Mouse (Mus musculus): ENCODE results near the gene Arhgef12. TPM values are rescaled to one million over a fixed set of nuclear protein-coding genes. Genes with fewer than 3 reads are reported as not detected.

The Arhgef12 gene
- total RNA-seq (2012; rRNA removed): 22.2 and 23.2 TPM in 2 replicates

- peak within 1 kb of the TSS; percentile 90 to 97 for H3K4me3 ChIP-seq (ENCODE audit: insufficient read depth in 1 of 2, low read depth in 1 of 2, low read length in 2 of 2, poor library complexity in 1 of 2, severe bottlenecking in 1 of 2)
- TF ChIP-seq MAFK (IDR thresholded peaks at IDR 0.05; ENCODE audit: insufficient read depth, low read depth, low read length): no peak
- no peak for TF ChIP-seq ZNF384 (IDR thresholded peaks at IDR 0.05; ENCODE audit: low read depth, low read length)
- 0 out of 2 replicates have a peak, but pooled peaks have one; percentile 16 for TF ChIP-seq ZC3H11A (IDR thresholded peaks at IDR 0.05; ENCODE audit: borderline replicate concordance, low read depth, low read length)
- TF ChIP-seq CHD2 (IDR thresholded peaks at IDR 0.05; ENCODE audit: low read depth, low read length): no peak
- no peak for TF ChIP-seq HCFC1 (IDR thresholded peaks at IDR 0.05; ENCODE audit: borderline replicate concordance, insufficient read depth, low read length)
- peak within 1 kb of the TSS; percentile 83 for H3K9ac ChIP-seq (ENCODE audit: insufficient read depth, low read depth, low read length, poor library complexity, severe bottlenecking)
- no peak for DNase-seq (ENCODE audit: low read depth, low spot score)
- no peaks in the 10 kb centered on the region for H3K9me3 ChIP-seq (ENCODE audit: control insufficient read depth, insufficient read depth, low read depth, low read length)
- no peak within 1 kb of the TSS; the same call in 1 of the 2 replicates for H3K27ac ChIP-seq (ENCODE audit: insufficient read depth, low read depth, low read length, poor library complexity, severe bottlenecking)
- peaks cover 6% of the 10 kb centered on the region; the same call in 1 of the 2 replicates for H3K36me3 ChIP-seq (ENCODE audit: control insufficient read depth, insufficient read depth, low read length, poor library complexity, severe bottlenecking)
- in situ Hi-C loops (cut with MboI; ENCODE audit: low sequenced_read_pairs in 2 of 2, unreplicated experiment in 2 of 2): no loop called here
- peaks cover 2 to 5% of the 10 kb centered on the region in 2 experiments for H3K4me1 ChIP-seq (ENCODE audit: control insufficient read depth in 2 of 2, insufficient read depth in 2 of 2, low read length in 2 of 2, poor library complexity in 1 of 2)
Observed at GRCm38 (mm10) chr9:43107187-43107517, at the start of gene Arhgef12. Arhgef12 (minus strand) TSS chr9:43107239.

GRCm38 (mm10) chr9:43155960-43156359 is 48.9 kb upstream of the Arhgef12 start:
- Histone ChIP-seq H3K4me1 (ENCODE audit: control insufficient read depth in 2 of 2, insufficient read depth in 2 of 2, low read length in 2 of 2, poor library complexity in 1 of 2) (peaks cover 0 to 2% of the 10 kb centered on the region in 2 experiments; a peak in 1 of 4 replicates), H3K9ac (ENCODE audit: insufficient read depth, low read depth, low read length, poor library complexity, severe bottlenecking) (no peak overlapping the region), H3K27ac (ENCODE audit: insufficient read depth, low read depth, low read length, poor library complexity, severe bottlenecking) (no peak overlapping the region), H3K9me3 (ENCODE audit: control insufficient read depth, insufficient read depth, low read depth, low read length) (no peaks in the 10 kb centered on the region), H3K36me3 (ENCODE audit: control insufficient read depth, insufficient read depth, low read length, poor library complexity, severe bottlenecking) (no peaks in the 10 kb centered on the region), H3K4me3 (ENCODE audit: insufficient read depth in 1 of 2, low read depth in 1 of 2, low read length in 2 of 2, poor library complexity in 1 of 2, severe bottlenecking in 1 of 2) (no peak overlapping the region)
- DNase-seq (ENCODE audit: low read depth, low spot score): no peak
- in situ Hi-C loops (cut with MboI; ENCODE audit: low sequenced_read_pairs in 2 of 2, unreplicated experiment in 2 of 2): no loop called here
- TF ChIP-seq HCFC1 (IDR thresholded peaks at IDR 0.05; ENCODE audit: borderline replicate concordance, insufficient read depth, low read length): no peak
- no peak for TF ChIP-seq ZC3H11A (IDR thresholded peaks at IDR 0.05; ENCODE audit: borderline replicate concordance, low read depth, low read length)

- peaks cover 0 to 2% of the 10 kb centered on the region in 2 experiments; a peak in 1 of 4 replicates for H3K4me1 ChIP-seq (ENCODE audit: control insufficient read depth in 2 of 2, insufficient read depth in 2 of 2, low read length in 2 of 2, poor library complexity in 1 of 2)
- H3K9me3 ChIP-seq (ENCODE audit: control insufficient read depth, insufficient read depth, low read depth, low read length): no peaks in the 10 kb centered on the region
- no peaks in the 10 kb centered on the region for H3K36me3 ChIP-seq (ENCODE audit: control insufficient read depth, insufficient read depth, low read length, poor library complexity, severe bottlenecking)
- TF ChIP-seq HCFC1 (IDR thresholded peaks at IDR 0.05; ENCODE audit: borderline replicate concordance, insufficient read depth, low read length) (no peak), ZC3H11A (IDR thresholded peaks at IDR 0.05; ENCODE audit: borderline replicate concordance, low read depth, low read length) (no peak), CHD2 (IDR thresholded peaks at IDR 0.05; ENCODE audit: low read depth, low read length) (no peak), MAFK (IDR thresholded peaks at IDR 0.05; ENCODE audit: insufficient read depth, low read depth, low read length) (no peak), ZNF384 (IDR thresholded peaks at IDR 0.05; ENCODE audit: low read depth, low read length) (no peak)
- no peak overlapping the region for H3K4me3 ChIP-seq (ENCODE audit: insufficient read depth in 1 of 2, low read depth in 1 of 2, low read length in 2 of 2, poor library complexity in 1 of 2, severe bottlenecking in 1 of 2)
- H3K27ac ChIP-seq (ENCODE audit: insufficient read depth, low read depth, low read length, poor library complexity, severe bottlenecking): no peak overlapping the region
- no peak for DNase-seq (ENCODE audit: low read depth, low spot score)
- no peak overlapping the region for H3K9ac ChIP-seq (ENCODE audit: insufficient read depth, low read depth, low read length, poor library complexity, severe bottlenecking)
- in situ Hi-C loops (cut with MboI; ENCODE audit: low sequenced_read_pairs in 2 of 2, unreplicated experiment in 2 of 2): no loop called here
Observed at GRCm38 (mm10) chr9:43151779-43152178, 44.7 kb upstream of the Arhgef12 start.

- Histone ChIP-seq H3K4me1 (ENCODE audit: control insufficient read depth in 2 of 2, insufficient read depth in 2 of 2, low read length in 2 of 2, poor library complexity in 1 of 2) (peaks cover 0 to 2% of the 10 kb centered on the region in 2 experiments; a peak in 1 of 4 replicates), H3K36me3 (ENCODE audit: control insufficient read depth, insufficient read depth, low read length, poor library complexity, severe bottlenecking) (no peaks in the 10 kb centered on the region), H3K4me3 (ENCODE audit: insufficient read depth in 1 of 2, low read depth in 1 of 2, low read length in 2 of 2, poor library complexity in 1 of 2, severe bottlenecking in 1 of 2) (no peak overlapping the region), H3K9me3 (ENCODE audit: control insufficient read depth, insufficient read depth, low read depth, low read length) (no peaks in the 10 kb centered on the region), H3K27ac (ENCODE audit: insufficient read depth, low read depth, low read length, poor library complexity, severe bottlenecking) (no peak overlapping the region), H3K9ac (ENCODE audit: insufficient read depth, low read depth, low read length, poor library complexity, severe bottlenecking) (no peak overlapping the region)
- no peak for TF ChIP-seq HCFC1 (IDR thresholded peaks at IDR 0.05; ENCODE audit: borderline replicate concordance, insufficient read depth, low read length)
- no peak for TF ChIP-seq CHD2 (IDR thresholded peaks at IDR 0.05; ENCODE audit: low read depth, low read length)
- TF ChIP-seq ZC3H11A (IDR thresholded peaks at IDR 0.05; ENCODE audit: borderline replicate concordance, low read depth, low read length): no peak
- DNase-seq (ENCODE audit: low read depth, low spot score): no peak
- in situ Hi-C loops (cut with MboI; ENCODE audit: low sequenced_read_pairs in 2 of 2, unreplicated experiment in 2 of 2): no loop called here
Observed at GRCm38 (mm10) chr9:43150957-43151356, 43.9 kb upstream of the Arhgef12 start.

- Histone ChIP-seq H3K36me3 (ENCODE audit: control insufficient read depth, insufficient read depth, low read length, poor library complexity, severe bottlenecking) (no peaks in the 10 kb centered on the region), H3K9me3 (ENCODE audit: control insufficient read depth, insufficient read depth, low read depth, low read length) (no peaks in the 10 kb centered on the region), H3K27ac (ENCODE audit: insufficient read depth, low read depth, low read length, poor library complexity, severe bottlenecking) (no peak overlapping the region), H3K4me3 (ENCODE audit: insufficient read depth in 1 of 2, low read depth in 1 of 2, low read length in 2 of 2, poor library complexity in 1 of 2, severe bottlenecking in 1 of 2) (no peak overlapping the region), H3K4me1 (ENCODE audit: control insufficient read depth in 2 of 2, insufficient read depth in 2 of 2, low read length in 2 of 2, poor library complexity in 1 of 2) (peaks cover 0 to 2% of the 10 kb centered on the region in 2 experiments; a peak in 1 of 4 replicates), H3K9ac (ENCODE audit: insufficient read depth, low read depth, low read length, poor library complexity, severe bottlenecking) (no peak overlapping the region)
- no peak for DNase-seq (ENCODE audit: low read depth, low spot score)
- TF ChIP-seq CHD2 (IDR thresholded peaks at IDR 0.05; ENCODE audit: low read depth, low read length): no peak
- TF ChIP-seq MAFK (IDR thresholded peaks at IDR 0.05; ENCODE audit: insufficient read depth, low read depth, low read length): no peak
- TF ChIP-seq ZC3H11A (IDR thresholded peaks at IDR 0.05; ENCODE audit: borderline replicate concordance, low read depth, low read length): no peak
- TF ChIP-seq HCFC1 (IDR thresholded peaks at IDR 0.05; ENCODE audit: borderline replicate concordance, insufficient read depth, low read length): no peak
- no peak for TF ChIP-seq ZNF384 (IDR thresholded peaks at IDR 0.05; ENCODE audit: low read depth, low read length)
- in situ Hi-C loops (cut with MboI; ENCODE audit: low sequenced_read_pairs in 2 of 2, unreplicated experiment in 2 of 2): no loop called here
Observed at GRCm38 (mm10) chr9:43150075-43150474, 43.0 kb upstream of the Arhgef12 start.

All from ES-E14 (cell line).